Mouse (Mus musculus) liver, embryonic 16.5 days (tissue): Measurements from ENCODE around the gene Prkn. TPM values are rescaled to one million over a fixed set of nuclear protein-coding genes. Genes with fewer than 3 reads are reported as not detected.

Experiments used
- ATAC-seq: fragments of 200-750 bp; cut with Nextera tagmentation; 2 replicates; pipeline ENCODE4 v1.8.0; 2017; ENCODE audit warnings: low read depth, mild to moderate bottlenecking, moderate number of reproducible peaks, moderate library complexity
- H3K27ac ChIP-seq: fragments of 300-500 bp; sonication (generic); 2 replicates; pipeline ENCODE4 v1.5.1; 2014; ENCODE audit warnings: mild to moderate bottlenecking, low read length
- H3K27me3 ChIP-seq: fragments of 300-500 bp; sonication (generic); 2 replicates; pipeline ENCODE4 v1.6.1; 2014; ENCODE audit warnings: low read depth, low read length, mixed read lengths; ENCODE audit not compliant: control insufficient read depth, insufficient read depth
- H3K36me3 ChIP-seq: fragments of 300-500 bp; sonication (generic); 2 replicates; pipeline ENCODE4 v1.6.1; 2014; ENCODE audit warnings: mild to moderate bottlenecking; ENCODE audit not compliant: control insufficient read depth, insufficient read depth
- H3K4me1 ChIP-seq: fragments of 300-500 bp; sonication (generic); 2 replicates; pipeline ENCODE4 v1.6.1; 2014; ENCODE audit warnings: low read depth, low read length, mixed read lengths; ENCODE audit not compliant: control insufficient read depth
- H3K4me2 ChIP-seq: fragments of 300-500 bp; sonication (generic); 2 replicates; pipeline ENCODE4 v1.6.1; 2014; ENCODE audit warnings: low read depth, low read length, mixed read lengths
- H3K4me3 ChIP-seq: fragments of 300-500 bp; sonication (generic); 2 replicates; pipeline ENCODE4 v1.5.1; 2014; ENCODE audit warnings: low read depth, mild to moderate bottlenecking, low read length
- H3K9ac ChIP-seq: fragments of 300-500 bp; sonication (generic); 2 replicates; pipeline ENCODE4 v1.6.1; 2014; ENCODE audit warnings: low read depth, low read length
- H3K9me3 ChIP-seq: fragments of 300-500 bp; sonication (generic); replicated peaks from 2 replicates; pipeline ENCODE4 v1.6.1; 2016; ENCODE audit warnings: low read length; ENCODE audit not compliant: control insufficient read depth
- WGBS: fragments of 180-500 bp; shearing (Covaris S2); extraction: QIAGEN DNeasy Blood & Tissue Kit; methylation state at CpG from one replicate; pipeline ENCODE4 v1.1.7; 2014; ENCODE audit not compliant: insufficient replicate concordance; 5-methylcytosine and 5-hydroxymethylcytosine counted together
- polyA plus RNA-seq: library from polyadenylated mRNA; unstranded; fragments of >200 nt; fragmentation: Nextera tagmentation; extraction: Ambion mirVana; gene quantifications from 2 replicates; pipeline ENCODE4 v1.2.1, GENCODE M21; 2015

Gene Prkn
- polyA plus RNA-seq, 1 experiment from 2014 or later = 0.70 TPM

- ATAC-seq = no peak
- no peaks in the 10 kb centered on the region for H3K9me3 ChIP-seq
- no peaks in the 10 kb centered on the region for H3K27me3 ChIP-seq
- 64% methylated on average over 2 of the region's 2 CpGs for WGBS
- no peaks in the 10 kb centered on the region for H3K4me1 ChIP-seq
- no peak overlapping the region for H3K27ac ChIP-seq
- H3K4me2 ChIP-seq = no peak overlapping the region
- H3K36me3 ChIP-seq = no peaks in the 10 kb centered on the region
- no peak overlapping the region for H3K4me3 ChIP-seq
- H3K9ac ChIP-seq = no peak overlapping the region
Measured at GRCm38 (mm10) chr17:11032366-11032765, 192.2 kb downstream of the Prkn start.

GRCm38 (mm10) chr17:11033594-11033993, 193.4 kb downstream of the Prkn start:
- H3K27me3 ChIP-seq = no peaks in the 10 kb centered on the region
- H3K9me3 ChIP-seq = no peaks in the 10 kb centered on the region
- H3K36me3 ChIP-seq = no peaks in the 10 kb centered on the region
- H3K4me3 ChIP-seq = no peak overlapping the region
- H3K4me2 ChIP-seq = no peak overlapping the region
- ATAC-seq = no peak
- no peak overlapping the region for H3K9ac ChIP-seq
- no peaks in the 10 kb centered on the region for H3K4me1 ChIP-seq
- WGBS = 48% methylated on average over 2 of the region's 2 CpGs
- H3K27ac ChIP-seq = no peak overlapping the region

- no peak; the same call in 1 of the 2 replicates for ATAC-seq
- Histone ChIP-seq H3K4me1 (no peaks in the 10 kb centered on the region), H3K27ac (no peak overlapping the region), H3K9me3 (no peaks in the 10 kb centered on the region), H3K4me2 (no peak overlapping the region), H3K4me3 (no peak overlapping the region), H3K36me3 (no peaks in the 10 kb centered on the region), H3K9ac (no peak overlapping the region), H3K27me3 (no peaks in the 10 kb centered on the region)
- 69% methylated on average over 1 of the region's 1 CpGs for WGBS
Measured at GRCm38 (mm10) chr17:11038272-11038671, 198.1 kb downstream of the Prkn start.

GRCm38 (mm10) chr17:11058986-11059385, 218.8 kb downstream of the Prkn start:
- ATAC-seq = no peak
- H3K27me3 ChIP-seq = no peaks in the 10 kb centered on the region
- WGBS = 64% methylated on average over 1 of the region's 1 CpGs

GRCm38 (mm10) chr17:11067076-11067703, 227.0 kb downstream of the Prkn start:
- Histone ChIP-seq H3K4me2 (no peak overlapping the region), H3K36me3 (no peaks in the 10 kb centered on the region), H3K27me3 (no peaks in the 10 kb centered on the region), H3K4me3 (no peak overlapping the region), H3K27ac (no peak overlapping the region), H3K4me1 (no peaks in the 10 kb centered on the region), H3K9ac (no peak overlapping the region), H3K9me3 (no peaks in the 10 kb centered on the region)
- 21% methylated on average over 16 of the region's 16 CpGs for WGBS
- no peak for ATAC-seq

More at GRCm38 (mm10) chr17:11058986-11059385, 218.8 kb downstream of the Prkn start:
- Histone ChIP-seq H3K4me2 (no peak overlapping the region), H3K9me3 (no peaks in the 10 kb centered on the region), H3K36me3 (no peaks in the 10 kb centered on the region), H3K4me3 (no peak overlapping the region), H3K9ac (no peak overlapping the region), H3K27ac (no peak overlapping the region), H3K4me1 (no peaks in the 10 kb centered on the region)

GRCm38 (mm10) chr17:11067704-11068475, 227.7 kb downstream of the Prkn start:
- Histone ChIP-seq H3K9me3 (no peaks in the 10 kb centered on the region), H3K27me3 (no peaks in the 10 kb centered on the region), H3K36me3 (no peaks in the 10 kb centered on the region), H3K4me3 (no peak overlapping the region), H3K4me1 (no peaks in the 10 kb centered on the region), H3K4me2 (no peak overlapping the region), H3K9ac (no peak overlapping the region), H3K27ac (no peak overlapping the region)
- ATAC-seq = no peak
- WGBS = 14% methylated on average over 14 of the region's 14 CpGs

- Histone ChIP-seq H3K4me1 (no peaks in the 10 kb centered on the region), H3K9ac (no peak overlapping the region), H3K27me3 (no peaks in the 10 kb centered on the region), H3K4me2 (no peak overlapping the region), H3K36me3 (no peaks in the 10 kb centered on the region), H3K27ac (no peak overlapping the region), H3K9me3 (no peaks in the 10 kb centered on the region), H3K4me3 (no peak overlapping the region)
- no peak for ATAC-seq
Measured at GRCm38 (mm10) chr17:11070996-11071395, 230.8 kb downstream of the Prkn start.

GRCm38 (mm10) chr17:11076319-11076903, 236.2 kb downstream of the Prkn start:
- no peak overlapping the region for H3K4me3 ChIP-seq
- 61% methylated on average over 6 of the region's 6 CpGs for WGBS
- no peak overlapping the region for H3K4me2 ChIP-seq
- no peaks in the 10 kb centered on the region for H3K4me1 ChIP-seq
- no peak for ATAC-seq
- H3K27me3 ChIP-seq = no peaks in the 10 kb centered on the region
- H3K9ac ChIP-seq = no peak overlapping the region
- no peak overlapping the region for H3K27ac ChIP-seq
- no peaks in the 10 kb centered on the region for H3K9me3 ChIP-seq
- no peaks in the 10 kb centered on the region for H3K36me3 ChIP-seq

GRCm38 (mm10) chr17:11086492-11086891, 246.3 kb downstream of the Prkn start:
- no peaks in the 10 kb centered on the region for H3K4me1 ChIP-seq
- H3K4me3 ChIP-seq = no peak overlapping the region
- H3K36me3 ChIP-seq = no peaks in the 10 kb centered on the region
- no peaks in the 10 kb centered on the region for H3K27me3 ChIP-seq
- WGBS = 44% methylated on average over 1 of the region's 1 CpGs
- H3K9ac ChIP-seq = no peak overlapping the region
- no peak for ATAC-seq
- H3K4me2 ChIP-seq = no peak overlapping the region
- H3K27ac ChIP-seq = no peak overlapping the region
- H3K9me3 ChIP-seq = no peaks in the 10 kb centered on the region
